Mouse (Mus musculus): ENCODE measurements around the gene Gm4767.
"Not testable (repeated sequence)": the region's sequence is repeated elsewhere in the genome, so short reads cannot be mapped to it uniquely, and the experiment has no call there.

The Gm4767 gene

GRCm38 (mm10) chr10:81811899-81812298 lies at the start of gene Gm4767:
Gene Gm4767, plus strand, starts transcription at chr10:81812186.
- DNase-seq (ENCODE audit: low spot score in 2 of 2), result not testable (repeated sequence)

- not testable (repeated sequence) for DNase-seq (ENCODE audit: low spot score in 2 of 2)
These were observed 41.2 kb upstream of the Gm4767 start, which contains the start of gene Gm3055 for GRCm38 (mm10) chr10:81770506-81771403. Gene Gm3055, minus strand, starts transcription at chr10:81771161.

- DNase-seq (ENCODE audit: low spot score in 2 of 2), result not testable (repeated sequence)
These were observed 40.6 kb upstream of the Gm4767 start for GRCm38 (mm10) chr10:81771404-81771777.

GRCm38 (mm10) chr10:81846219-81846618 lies 34.2 kb downstream of the Gm4767 start:
- not testable (repeated sequence) for DNase-seq (ENCODE audit: low spot score in 2 of 2)

- peak; percentile 1 to 3 for DNase-seq (ENCODE audit: low spot score in 2 of 2)
These were observed 51.7 kb downstream of the Gm4767 start, which contains the start of gene Gm32687 for GRCm38 (mm10) chr10:81863409-81864407. Gene Gm32687, plus strand, starts transcription at chr10:81863934.
